Mouse (Mus musculus) neural tube, embryonic 14.5 days (tissue): ENCODE results near the gene Vsx1. TPM values are rescaled to one million over a fixed set of nuclear protein-coding genes. Genes with fewer than 3 reads are reported as not detected.

Source experiments
- ATAC-seq: fragments of 200-750 bp; cut with Nextera tagmentation; 2 replicates; pipeline ENCODE4 v1.8.0; 2017; ENCODE audit warnings: low read depth, mild to moderate bottlenecking, moderate TSS enrichment, moderate library complexity
- H3K27ac ChIP-seq: fragments of 300-500 bp; sonication (generic); 2 replicates; pipeline ENCODE4 v1.5.1; 2014; ENCODE audit warnings: low read depth, mild to moderate bottlenecking, control low read depth, low read length, moderate library complexity, mixed read lengths
- H3K27me3 ChIP-seq: fragments of 300-500 bp; sonication (generic); 2 replicates; pipeline ENCODE4 v1.6.1; 2014; ENCODE audit warnings: low read length; ENCODE audit not compliant: control insufficient read depth, insufficient read depth
- H3K36me3 ChIP-seq: fragments of 300-500 bp; sonication (generic); 2 replicates; pipeline ENCODE4 v1.6.1; 2014; ENCODE audit warnings: low read length, mixed read lengths; ENCODE audit not compliant: control insufficient read depth, insufficient read depth
- H3K4me1 ChIP-seq: fragments of 300-500 bp; sonication (generic); 2 replicates; pipeline ENCODE4 v1.6.1; 2014; ENCODE audit warnings: low read length; ENCODE audit not compliant: control insufficient read depth, insufficient read depth
- H3K4me2 ChIP-seq: fragments of 300-500 bp; sonication (generic); 2 replicates; pipeline ENCODE4 v1.6.1; 2014; ENCODE audit warnings: mild to moderate bottlenecking, low read depth, low read length, control low read depth
- H3K4me3 ChIP-seq: fragments of 300-500 bp; sonication (generic); 2 replicates; pipeline ENCODE4 v1.5.1; 2014; ENCODE audit warnings: low read depth, low read length, control low read depth, mixed read lengths
- H3K9ac ChIP-seq: fragments of 300-500 bp; sonication (generic); replicated peaks from 2 replicates; pipeline ENCODE4 v1.6.1; 2014; ENCODE audit warnings: low read depth, mild to moderate bottlenecking, control low read depth, low read length, mixed read lengths
- H3K9me3 ChIP-seq: fragments of 300-500 bp; sonication (generic); 2 replicates; pipeline ENCODE4 v1.6.1; 2016; ENCODE audit warnings: low read length; ENCODE audit not compliant: control insufficient read depth
- WGBS: fragments of 180-500 bp; shearing (Covaris S2); extraction: QIAGEN DNeasy Blood & Tissue Kit; methylation state at CpG from one replicate; pipeline ENCODE4 v1.1.7; 2014; 5-methylcytosine and 5-hydroxymethylcytosine counted together
- polyA plus RNA-seq: library from polyadenylated mRNA; unstranded; fragments of >200 nt; fragmentation: Nextera tagmentation; extraction: Ambion mirVana; gene quantifications from 2 replicates; pipeline ENCODE4 v1.2.1, GENCODE M21; 2014

Vsx1 gene
- polyA plus RNA-seq, 1 experiment from 2014 or later, result 0.07 TPM

DNA sequence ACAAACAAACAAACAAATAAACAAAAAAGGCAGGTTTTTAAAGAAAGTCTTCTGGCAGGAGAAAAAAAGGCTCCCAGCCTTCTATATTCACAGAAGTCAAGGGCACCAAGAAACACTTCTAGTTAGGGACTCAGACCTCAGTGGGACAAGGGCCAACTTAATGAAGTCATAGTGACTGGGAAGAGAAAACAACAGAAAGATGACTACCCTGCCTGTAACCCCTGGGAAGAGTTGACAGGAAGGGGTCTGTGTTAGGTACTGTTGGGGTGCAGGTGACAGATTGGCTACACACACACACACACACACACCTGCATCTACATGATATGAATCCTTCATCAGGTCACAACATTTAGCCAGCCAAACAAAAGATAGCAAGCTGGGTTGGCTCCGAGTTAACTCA, 46.0 kb downstream of the Vsx1 start:
- Histone ChIP-seq H3K27ac (peak overlapping the region; percentile 74), H3K27me3 (no peaks in the 10 kb centered on the region), H3K4me2 (no peak overlapping the region), H3K4me3 (no peak overlapping the region), H3K9me3 (no peaks in the 10 kb centered on the region), H3K9ac (no peak overlapping the region), H3K4me1 (0 out of 2 replicates have a peak, but pooled peaks cover 3% of the 10 kb centered on the region), H3K36me3 (no peaks in the 10 kb centered on the region)
- WGBS, result 66% methylated on average over 1 of the region's 1 CpGs
- no peak for ATAC-seq

DNA sequence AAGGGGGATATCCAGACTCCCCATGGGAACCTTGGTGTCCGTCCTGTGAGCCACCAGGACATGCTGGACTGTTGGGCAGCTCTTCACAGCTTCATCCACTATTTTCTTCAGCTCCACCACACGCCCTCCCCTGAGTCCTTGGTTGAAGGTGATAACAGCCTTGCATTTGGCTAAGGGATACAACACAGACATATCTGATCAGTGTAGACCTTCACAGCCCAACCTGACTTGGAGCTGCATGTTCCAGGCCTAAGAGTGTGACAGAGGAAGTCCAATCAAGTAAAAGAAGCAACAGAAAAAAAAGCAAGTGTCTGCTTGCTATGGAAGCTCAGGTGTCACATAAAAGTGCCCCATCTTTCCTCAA, 50.8 kb downstream of the Vsx1 start:
- Histone ChIP-seq H3K9ac (no peak overlapping the region), H3K9me3 (no peaks in the 10 kb centered on the region), H3K27ac (peak overlapping the region; percentile 65; the same call in 1 of the 2 replicates), H3K4me3 (no peak overlapping the region), H3K4me1 (no peaks in the 10 kb centered on the region), H3K36me3 (no peaks in the 10 kb centered on the region), H3K27me3 (no peaks in the 10 kb centered on the region), H3K4me2 (no peak overlapping the region)
- ATAC-seq, result peak; percentile 22; the same call in 1 of the 2 replicates
- 47% methylated on average over 2 of the region's 2 CpGs for WGBS

DNA sequence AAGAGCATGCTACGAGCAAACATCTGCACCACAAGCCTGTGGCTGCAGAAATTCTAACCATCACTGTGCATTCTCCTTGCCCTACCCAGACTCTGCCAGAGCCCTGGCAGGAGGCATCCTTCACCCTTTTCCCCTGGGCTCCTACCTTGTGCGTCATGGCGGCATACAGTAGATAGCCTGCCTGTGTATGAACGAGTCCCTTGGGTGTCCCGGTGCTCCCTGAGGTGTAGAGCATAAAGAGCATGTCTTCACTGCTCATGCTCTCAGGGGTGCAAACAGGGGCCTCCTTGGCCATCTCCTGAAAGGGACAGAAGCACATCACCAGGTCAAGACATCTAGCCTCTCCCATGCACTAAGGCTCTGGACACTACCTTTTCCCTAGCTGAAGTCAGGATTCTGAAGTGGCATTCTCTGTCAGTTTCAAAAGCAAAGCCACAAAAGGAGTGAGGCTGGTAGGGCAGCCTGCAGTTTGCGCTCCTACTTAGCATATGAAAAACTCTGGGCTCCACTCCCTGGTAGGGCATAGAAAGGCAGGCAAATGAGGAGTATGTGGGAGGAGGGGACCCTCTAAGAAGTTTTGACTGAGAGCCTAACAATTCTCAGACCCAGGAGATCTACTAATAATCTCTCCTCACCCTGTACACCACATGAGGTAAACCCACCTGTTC, 51.3 kb downstream of the Vsx1 start:
- Histone ChIP-seq H3K9ac (no peak overlapping the region; the same call in 1 of the 2 replicates), H3K36me3 (no peaks in the 10 kb centered on the region), H3K4me1 (no peaks in the 10 kb centered on the region), H3K27me3 (no peaks in the 10 kb centered on the region), H3K4me3 (no peak overlapping the region), H3K9me3 (no peaks in the 10 kb centered on the region), H3K27ac (peak overlapping the region; percentile 65), H3K4me2 (no peak overlapping the region)
- ATAC-seq, result peak; percentile 60; the same call in 1 of the 2 replicates
- WGBS, result 45% methylated on average over 6 of the region's 6 CpGs

DNA sequence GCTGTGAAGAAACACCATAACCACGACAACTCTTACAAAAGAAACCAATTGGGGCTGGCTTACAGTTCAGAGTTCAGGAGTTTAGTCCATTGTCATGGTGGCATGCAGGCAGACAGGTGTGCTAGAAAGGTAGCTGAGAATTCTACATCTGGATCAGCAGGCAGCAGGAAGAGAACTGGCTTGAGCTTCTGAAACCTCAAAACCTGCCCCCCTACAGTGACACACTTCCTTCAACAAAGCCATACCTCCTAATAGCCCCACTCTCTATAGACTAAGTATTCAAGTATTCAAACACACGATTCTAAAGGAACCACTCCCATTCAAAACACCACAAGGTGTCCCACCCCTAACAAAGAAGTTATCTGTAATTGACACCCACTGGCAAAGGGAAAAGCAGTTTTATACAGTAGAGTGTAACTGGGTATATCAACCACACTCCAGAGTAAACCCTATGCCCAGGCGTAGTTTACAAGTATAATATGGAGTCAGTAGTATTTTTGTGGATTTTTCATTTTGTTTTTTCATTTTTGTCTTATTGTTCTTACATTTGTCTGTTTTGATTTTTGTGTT, 53.2 kb downstream of the Vsx1 start:
- Histone ChIP-seq H3K4me1 (no peaks in the 10 kb centered on the region), H3K36me3 (no peaks in the 10 kb centered on the region), H3K27ac (no peak overlapping the region), H3K9me3 (no peaks in the 10 kb centered on the region), H3K9ac (no peak overlapping the region), H3K4me3 (no peak overlapping the region), H3K27me3 (no peaks in the 10 kb centered on the region), H3K4me2 (no peak overlapping the region)
- 71% methylated on average over 3 of the region's 3 CpGs for WGBS
- ATAC-seq, result no peak

Other genes starting within 250 kb of the Vsx1 start
- gene Zfp442, start 237.9 kb downstream of the Vsx1 start, polyA plus RNA-seq, result 8.7 and 9.1 TPM in 2 replicates
- gene Zfp345, start 204.3 kb downstream of the Vsx1 start, polyA plus RNA-seq, result 0.15 TPM in 1 of 2 replicates, not detected in the other
- 0.82 TPM in 1 of 2 replicates, not detected in the other for gene Cst7, start 118.9 kb downstream of the Vsx1 start, polyA plus RNA-seq
- 48.3 and 48.4 TPM in 2 replicates for gene Apmap, start 80.8 kb downstream of the Vsx1 start, polyA plus RNA-seq
- gene Acss1, start 20.9 kb downstream of the Vsx1 start, polyA plus RNA-seq, result 13.0 and 15.4 TPM in 2 replicates
- 56.8 and 64.6 TPM in 2 replicates for gene Entpd6, start 59.7 kb upstream of the Vsx1 start, polyA plus RNA-seq
- gene Pygb, start 97.4 kb upstream of the Vsx1 start, polyA plus RNA-seq, result 77.7 and 113 TPM in 2 replicates
- 125 and 135 TPM in 2 replicates for gene Abhd12, start 215.4 kb upstream of the Vsx1 start, polyA plus RNA-seq
- gene Gins1, start 216.0 kb upstream of the Vsx1 start, polyA plus RNA-seq, result 11.5 and 15.2 TPM in 2 replicates